23 mouse cellular contexts compared by ENCODE assay signal in the genomic region with DNA sequence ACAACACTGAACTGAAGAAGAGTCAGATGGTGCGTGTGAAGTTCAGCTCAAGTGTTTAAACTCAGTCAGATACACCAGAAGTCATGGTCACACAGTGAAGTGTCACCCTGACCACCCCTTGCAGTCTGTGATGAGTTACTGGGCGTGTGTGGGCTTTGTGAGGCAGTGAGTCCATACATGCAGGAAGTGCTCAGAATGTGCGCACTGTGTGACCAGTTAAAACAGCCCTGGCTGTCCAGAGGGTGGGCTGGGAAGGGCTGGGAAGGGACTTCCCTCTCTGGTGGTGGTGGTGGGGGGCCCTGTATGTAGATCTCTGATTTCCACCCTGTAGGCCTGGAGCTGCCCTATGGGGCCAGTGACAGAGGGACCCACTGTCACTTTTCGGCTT. TPM values are rescaled to one million over a fixed set of nuclear protein-coding genes. Genes with fewer than 3 reads are reported as not detected.
DNase-seq lines count a peak whose midpoint lies in the region; ATAC-seq and TF ChIP-seq lines count a peak whose summit lies in the region.
"Had no signal": no experiment of that assay in that cellular context is flagged by ENCODE, and none has a peak within 500 bp of the region (broad histone marks: within the 10 kb centered on the region; RNA-seq: fewer than 3 reads in every experiment).

No protein-coding gene starts in this region.

- H3K4me2 ChIP-seq in heart, embryonic 15.5 days, result no peak overlapping the region
- H3K4me2 ChIP-seq in stomach, embryonic 14.5 days (replicated peaks; ENCODE audit: low read depth, low read length), result no peak overlapping the region
- H3K4me2 ChIP-seq in stomach, postnatal 0 days (replicated peaks; ENCODE audit: low read depth), result no peak overlapping the region
- no peak overlapping the region for H3K4me2 ChIP-seq in midbrain, embryonic 15.5 days
- no peak overlapping the region for H3K4me2 ChIP-seq in stomach, embryonic 15.5 days
- H3K4me2 ChIP-seq: embryonic facial prominence, embryonic 13.5 days; liver, embryonic 13.5 days; lung, embryonic 15.5 days had no signal

- H3K9ac ChIP-seq in heart, embryonic 15.5 days, result no peak overlapping the region
- H3K9ac ChIP-seq in stomach, embryonic 14.5 days (replicated peaks; ENCODE audit: low read depth, low read length), result no peak overlapping the region
- H3K9ac ChIP-seq in stomach, postnatal 0 days (ENCODE audit: low read length), result no peak overlapping the region
- no peak overlapping the region for H3K9ac ChIP-seq in midbrain, embryonic 15.5 days
- no peak overlapping the region for H3K9ac ChIP-seq in stomach, embryonic 15.5 days
- H3K9ac ChIP-seq: embryonic facial prominence, embryonic 13.5 days; liver, embryonic 13.5 days; lung, embryonic 15.5 days had no signal

- peaks cover 34% of the 10 kb centered on the region for H3K4me1 ChIP-seq in heart, embryonic 15.5 days (replicated peaks)
- no peaks in the 10 kb centered on the region for H3K4me1 ChIP-seq in stomach, embryonic 14.5 days (ENCODE audit: control insufficient read depth, insufficient read depth, low read length)
- H3K4me1 ChIP-seq in stomach, postnatal 0 days (replicated peaks; ENCODE audit: control insufficient read depth, insufficient read depth), result no peaks in the 10 kb centered on the region
- no peaks in the 10 kb centered on the region; the same call in 1 of the 2 replicates for H3K4me1 ChIP-seq in midbrain, embryonic 15.5 days
- H3K4me1 ChIP-seq in stomach, embryonic 15.5 days, result no peaks in the 10 kb centered on the region
- H3K4me1 ChIP-seq: embryonic facial prominence, embryonic 13.5 days; liver, embryonic 13.5 days had no signal

- no peak for ATAC-seq in heart, embryonic 15.5 days (replicated peaks; ENCODE audit: insufficient number of reproducible peaks, insufficient read depth, low FRiP score, low read depth)
- peak; percentile 33; the same call in 1 of the 2 replicates for ATAC-seq in stomach, embryonic 14.5 days (ENCODE audit: insufficient number of reproducible peaks, insufficient read depth, low FRiP score, low read depth)
- ATAC-seq in stomach, postnatal 0 days (ENCODE audit: low FRiP score, low TSS enrichment), result no peak
- ATAC-seq in midbrain, embryonic 15.5 days (replicated peaks), result peak; percentile 22; the same call in 1 of the 2 replicates
- peak; percentile 31; the same call in 1 of the 2 replicates for ATAC-seq in stomach, embryonic 15.5 days (ENCODE audit: insufficient read depth, low FRiP score, low read depth)

- H3K4me3 ChIP-seq in heart, embryonic 15.5 days, result no peak overlapping the region
- no peak overlapping the region for H3K4me3 ChIP-seq in stomach, embryonic 14.5 days (ENCODE audit: low read depth, low read length)
- no peak overlapping the region for H3K4me3 ChIP-seq in stomach, postnatal 0 days (ENCODE audit: low read depth, low read length)
- no peak overlapping the region for H3K4me3 ChIP-seq in midbrain, embryonic 15.5 days
- H3K4me3 ChIP-seq in stomach, embryonic 15.5 days (replicated peaks), result no peak overlapping the region
- H3K4me3 ChIP-seq: embryonic facial prominence, embryonic 13.5 days; liver, embryonic 13.5 days; lung, embryonic 15.5 days had no signal

- 0 out of 2 replicates have a peak overlapping the region, but pooled peaks have one; percentile 53 for H3K27ac ChIP-seq in heart, embryonic 15.5 days
- no peak overlapping the region for H3K27ac ChIP-seq in stomach, embryonic 14.5 days (ENCODE audit: low read length)
- H3K27ac ChIP-seq in stomach, postnatal 0 days (replicated peaks), result no peak overlapping the region
- H3K27ac ChIP-seq in midbrain, embryonic 15.5 days, result peak overlapping the region; percentile 6; the same call in 1 of the 2 replicates
- no peak overlapping the region for H3K27ac ChIP-seq in stomach, embryonic 15.5 days
- H3K27ac ChIP-seq: embryonic facial prominence, embryonic 13.5 days; kidney, postnatal 0 days; liver, embryonic 13.5 days; lung, embryonic 15.5 days had no signal

- intact Hi-C loops in heart, postnatal 14 days (cut with DNase I), result no loop called here

- no peaks in the 10 kb centered on the region for H3K27me3 ChIP-seq in heart, embryonic 15.5 days
- H3K27me3 ChIP-seq in stomach, embryonic 14.5 days (ENCODE audit: control insufficient read depth, insufficient read depth, low read length), result no peaks in the 10 kb centered on the region
- H3K27me3 ChIP-seq in stomach, postnatal 0 days (ENCODE audit: control insufficient read depth, insufficient read depth, low read length), result no peaks in the 10 kb centered on the region
- no peaks in the 10 kb centered on the region for H3K27me3 ChIP-seq in midbrain, embryonic 15.5 days (replicated peaks)
- no peaks in the 10 kb centered on the region for H3K27me3 ChIP-seq in stomach, embryonic 15.5 days (replicated peaks)
- H3K27me3 ChIP-seq: embryonic facial prominence, embryonic 13.5 days; liver, embryonic 13.5 days; lung, embryonic 15.5 days had no signal

- no peaks in the 10 kb centered on the region; the same call in 1 of the 2 replicates for H3K36me3 ChIP-seq in heart, embryonic 15.5 days
- peaks cover 19% of the 10 kb centered on the region for H3K36me3 ChIP-seq in stomach, embryonic 14.5 days (ENCODE audit: control insufficient read depth, insufficient read depth, low read length)
- H3K36me3 ChIP-seq in stomach, postnatal 0 days (ENCODE audit: control insufficient read depth, insufficient read depth, low read length), result peaks cover 4% of the 10 kb centered on the region
- 0 out of 2 replicates have a peak, but pooled peaks cover 6% of the 10 kb centered on the region for H3K36me3 ChIP-seq in midbrain, embryonic 15.5 days (replicated peaks)
- H3K36me3 ChIP-seq in stomach, embryonic 15.5 days, result peaks cover 9% of the 10 kb centered on the region; the same call in 1 of the 2 replicates

- no peak for DNase-seq in heart, postnatal 14 days
- no peak for DNase-seq in stomach, postnatal 0 days (ENCODE audit: low spot score)
- no peak for DNase-seq in left cerebral cortex, adult 9 months (ENCODE audit: low spot score in 2 of 2)
- DNase-seq: kidney, adult 11 months; liver, embryonic 13.5 days; spleen, adult 18-20 months; thymus, postnatal 36 days had no signal

- TF ChIP-seq CTCF in stomach, postnatal 0 days (IDR thresholded peaks at IDR 0.05; ENCODE audit: low read depth), result no peak

- no peaks in the 10 kb centered on the region for H3K9me3 ChIP-seq in heart, embryonic 15.5 days (replicated peaks)
- H3K9me3 ChIP-seq in stomach, embryonic 14.5 days (ENCODE audit: control insufficient read depth, low read depth, low read length), result no peaks in the 10 kb centered on the region
- no peaks in the 10 kb centered on the region for H3K9me3 ChIP-seq in stomach, postnatal 0 days (ENCODE audit: control insufficient read depth, low read length)
- H3K9me3 ChIP-seq in midbrain, embryonic 15.5 days, result no peaks in the 10 kb centered on the region
- no peaks in the 10 kb centered on the region for H3K9me3 ChIP-seq in stomach, embryonic 15.5 days
- H3K9me3 ChIP-seq: embryonic facial prominence, embryonic 13.5 days; liver, embryonic 13.5 days; lung, embryonic 15.5 days had no signal

- TF ChIP-seq EP300 in stomach, postnatal 0 days (optimal IDR thresholded peaks at IDR 0.05), result no peak

- 81% methylated on average over 4 of the region's 4 CpGs for WGBS in heart, embryonic 15.5 days
- WGBS in stomach, embryonic 14.5 days, result 86% methylated on average over 4 of the region's 4 CpGs
- WGBS in stomach, postnatal 0 days, result 85% methylated on average over 4 of the region's 4 CpGs
- 87% methylated on average over 4 of the region's 4 CpGs for whole genome bisulfite sequencing in midbrain, embryonic 15.5 days
- WGBS in stomach, embryonic 15.5 days, result 82% methylated on average over 4 of the region's 4 CpGs

RNA-seq across cellular contexts. Expression of a gene that starts 41.8 kb away (rescaled TPM):
- 0.36 and 0.55 TPM in 2 replicates for polyA plus RNA-seq in heart, embryonic 15.5 days (2015; fragmentation: Nextera tagmentation; extraction: Ambion mirVana)
- not detected for total RNA-seq in heart, postnatal 14 days (2021)
- polyA plus RNA-seq in stomach, embryonic 14.5 days (2014; fragmentation: Nextera tagmentation; extraction: Ambion mirVana), result not detected in 2 replicates
- polyA plus RNA-seq in stomach, postnatal 0 days (2015; fragmentation: Nextera tagmentation; extraction: Ambion mirVana), result not detected in 2 replicates
- polyA plus RNA-seq in midbrain, embryonic 15.5 days (2015; fragmentation: Nextera tagmentation; extraction: Ambion mirVana), result 0.27 and 0.44 TPM in 2 replicates
- polyA plus RNA-seq in stomach, embryonic 15.5 days (2015; fragmentation: Nextera tagmentation; extraction: Ambion mirVana), result not detected in 2 replicates
- total RNA-seq: adrenal gland, postnatal 4 days; ES-E14; gastrocnemius, postnatal 14 days; heart, postnatal 10 days; left cerebral cortex, adult 18-20 months; monocyte, adult 5-6 weeks had no signal
- polyA plus RNA-seq: embryonic facial prominence, embryonic 13.5 days; frontal cortex, adult 2 months; limb, embryonic 11.5 days; liver, embryonic 13.5 days; lung, embryonic 15.5 days; stomach, embryonic 16.5 days had no signal

Comparison
In these comparisons a context has a peak if more than half of its experiments do, and no peak if none do; other contexts are left out.
1. ATAC-seq: peak in stomach, embryonic 14.5 days (single experiment), midbrain, embryonic 15.5 days (single experiment) and stomach, embryonic 15.5 days (single experiment); none in heart, embryonic 15.5 days (single experiment) and stomach, postnatal 0 days (single experiment).
2. H3K27ac ChIP-seq: peak in heart, embryonic 15.5 days (single experiment) and midbrain, embryonic 15.5 days (single experiment); none in stomach, embryonic 14.5 days (single experiment), stomach, postnatal 0 days (single experiment) and stomach, embryonic 15.5 days (single experiment).